Mouse (Mus musculus) NIH3T3 (cell line): ENCODE results near the gene Tubgcp6.

Experiments
- DNase-seq: peaks from one replicate; pipeline ENCODE4 v3.0.0-alpha.2; 2012; ENCODE audit warnings: low read depth

The Tubgcp6 gene

GRCm38 (mm10) chr15:89122649-89123366, at the start of gene Tubgcp6:
TSS of gene Tubgcp6 (minus strand) at chr15:89123112.
- DNase-seq: peak; percentile 99

GRCm38 (mm10) chr15:89172276-89172935, 49.5 kb upstream of the Tubgcp6 start:
- DNase-seq: no peak

- DNase-seq: no peak
Observed at GRCm38 (mm10) chr15:89171526-89172051, 48.7 kb upstream of the Tubgcp6 start.

GRCm38 (mm10) chr15:89170102-89170501, 47.2 kb upstream of the Tubgcp6 start:
- peak; percentile 24 for DNase-seq

- DNase-seq: peak; percentile 95
Observed at GRCm38 (mm10) chr15:89169431-89169830, 46.5 kb upstream of the Tubgcp6 start.

- DNase-seq: no peak
Observed at GRCm38 (mm10) chr15:89168922-89169321, 46.0 kb upstream of the Tubgcp6 start.

- DNase-seq: no peak
Observed at GRCm38 (mm10) chr15:89165478-89165877, 42.6 kb upstream of the Tubgcp6 start.

- DNase-seq: no peak
Observed at GRCm38 (mm10) chr15:89161397-89161796, 38.5 kb upstream of the Tubgcp6 start.

- DNase-seq: no peak
Observed at GRCm38 (mm10) chr15:89158516-89158915, 35.6 kb upstream of the Tubgcp6 start.

- DNase-seq: peak; percentile 84
Observed at GRCm38 (mm10) chr15:89157954-89158353, 35.0 kb upstream of the Tubgcp6 start.

- no peak for DNase-seq
Observed at GRCm38 (mm10) chr15:89152312-89152711, 29.4 kb upstream of the Tubgcp6 start.

- DNase-seq: peak; percentile 66
Observed at GRCm38 (mm10) chr15:89150041-89150390, 27.1 kb upstream of the Tubgcp6 start.

- DNase-seq: peak; percentile 61
Observed at GRCm38 (mm10) chr15:89149271-89150040, 26.5 kb upstream of the Tubgcp6 start, which contains the start of gene Mapk11. TSS of gene Mapk11 (minus strand) at chr15:89149628.

- no peak for DNase-seq
Observed at GRCm38 (mm10) chr15:89148496-89149270, 25.8 kb upstream of the Tubgcp6 start.

- no peak for DNase-seq
Observed at GRCm38 (mm10) chr15:89147895-89148294, 25.0 kb upstream of the Tubgcp6 start.

GRCm38 (mm10) chr15:89147456-89147855, 24.5 kb upstream of the Tubgcp6 start:
- DNase-seq: no peak

- no peak for DNase-seq
Observed at GRCm38 (mm10) chr15:89147024-89147423, 24.1 kb upstream of the Tubgcp6 start.

- DNase-seq: no peak
Observed at GRCm38 (mm10) chr15:89146537-89146936, 23.6 kb upstream of the Tubgcp6 start.

GRCm38 (mm10) chr15:89145813-89146350, 23.0 kb upstream of the Tubgcp6 start:
- no peak for DNase-seq

- DNase-seq: no peak
Observed at GRCm38 (mm10) chr15:89144965-89145364, 22.1 kb upstream of the Tubgcp6 start.

- no peak for DNase-seq
Observed at GRCm38 (mm10) chr15:89143134-89143533, 20.2 kb upstream of the Tubgcp6 start.
